Mouse (Mus musculus) G1E (cell line): ENCODE results near the gene Atg10.

Experiments used
- CTCF ChIP-seq: IDR thresholded peaks from 2 replicates; pipeline ENCODE4 v1.5.1; 2012; ENCODE audit warnings: low read depth, low read length, inconsistent platforms, mixed read lengths
- GATA1 ChIP-seq: IDR thresholded peaks from 2 replicates; pipeline ENCODE4 v1.6.1; 2012; ENCODE audit warnings: borderline replicate concordance, low read length, inconsistent platforms, mixed read lengths
- GATA2 ChIP-seq: IDR thresholded peaks from 2 replicates; pipeline ENCODE4 v1.6.1; 2012; ENCODE audit warnings: low read depth, low read length, inconsistent platforms, borderline replicate concordance
- POLR2AphosphoS5 ChIP-seq: IDR thresholded peaks from 2 replicates; pipeline ENCODE4 v1.6.1; 2012; ENCODE audit warnings: low read depth, low read length, inconsistent platforms; ENCODE audit not compliant: insufficient replicate concordance
- TAL1 ChIP-seq: conservative IDR thresholded peaks from 2 replicates; pipeline ENCODE4 v1.6.1; 2012; ENCODE audit warnings: low read depth, low read length, inconsistent platforms, mixed read lengths

DNA sequence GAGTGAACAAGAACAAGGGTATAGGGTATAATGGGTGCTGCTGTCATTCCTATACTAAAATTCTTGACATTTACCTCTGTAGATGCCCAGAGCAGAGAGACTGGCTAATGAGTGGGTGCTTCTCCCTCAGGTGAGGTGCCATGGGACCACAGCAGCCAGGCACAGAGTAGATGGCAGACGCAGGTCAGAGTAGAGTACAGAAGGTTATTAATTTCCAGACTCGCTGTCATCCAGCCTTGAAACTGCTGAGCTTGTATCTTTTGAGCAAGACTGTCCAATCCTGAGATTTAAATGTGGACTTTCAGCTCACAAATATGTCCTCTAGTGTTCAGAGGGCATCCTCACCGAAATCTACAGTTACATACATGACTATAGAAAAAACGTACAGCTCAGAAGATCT, 128.9 kb downstream of the Atg10 start:
- TF ChIP-seq CTCF (no peak), GATA1 (no peak), TAL1 (no peak), GATA2 (no peak), POLR2AphosphoS5 (no peak)
